Mouse (Mus musculus) bone marrow, adult 2 months (tissue): Measurements from ENCODE around the gene Nav2. TPM values are rescaled to one million over a fixed set of nuclear protein-coding genes. Genes with fewer than 3 reads are reported as not detected.

Source experiments
- H3K27ac ChIP-seq: fragments of 200-500 bp; 2 replicates; pipeline ENCODE4 v1.5.1; 2012; ENCODE audit warnings: low read depth, mild to moderate bottlenecking, control low read depth, inconsistent platforms, low read length; ENCODE audit not compliant: control insufficient read depth, poor library complexity, insufficient read depth
- H3K4me1 ChIP-seq: fragments of 200-500 bp; 2 replicates; pipeline ENCODE4 v1.6.1; 2011; ENCODE audit warnings: low read length; ENCODE audit not compliant: control insufficient read depth, insufficient read depth
- H3K4me3 ChIP-seq: fragments of 200-500 bp; replicated peaks from 2 replicates; pipeline ENCODE3; 2011; ENCODE audit warnings: mild to moderate bottlenecking, low read depth, low read length, control low read depth; ENCODE audit not compliant: control insufficient read depth
- CTCF ChIP-seq: fragments of 200-500 bp; IDR thresholded peaks from 2 replicates; pipeline ENCODE4 v1.5.1; 2011; ENCODE audit warnings: low read length, control low read depth; ENCODE audit not compliant: control insufficient read depth, insufficient read depth
- POLR2A ChIP-seq: fragments of 200-500 bp; IDR thresholded peaks from 2 replicates; pipeline ENCODE4 v1.6.1; 2011; ENCODE audit warnings: low read depth, mild to moderate bottlenecking, control low read depth, low read length, borderline replicate concordance; ENCODE audit not compliant: control insufficient read depth
- WGBS: fragments of 180-500 bp; shearing (Covaris S2); methylation state at CpG from one replicate; pipeline ENCODE4 v1.1.7; 2018; 5-methylcytosine and 5-hydroxymethylcytosine counted together
- polyA plus RNA-seq: library from polyadenylated mRNA; stranded (reverse); fragments of >200 nt; gene quantifications from 2 replicates; pipeline ENCODE4 v1.2.4, GENCODE M21; 2011; ENCODE audit warnings: low replicate concordance; ENCODE audit not compliant: missing spikeins, insufficient read depth, insufficient read length

The Nav2 gene
- polyA plus RNA-seq, 1 experiment = 8.5 TPM

GRCm38 (mm10) chr7:49070621-49071020 lies 162.1 kb downstream of the Nav2 start:
- Histone ChIP-seq H3K4me1 (peaks cover 9% of the 10 kb centered on the region), H3K27ac (peak overlapping the region; percentile 49; the same call in 1 of the 2 replicates), H3K4me3 (no peak overlapping the region)
- TF ChIP-seq CTCF (no peak), POLR2A (no peak)
- 63% methylated on average over 1 of the region's 1 CpGs for WGBS

- H3K4me1 ChIP-seq = peaks cover 6% of the 10 kb centered on the region
- WGBS = 83% methylated on average over 7 of the region's 7 CpGs
- H3K27ac ChIP-seq = no peak overlapping the region
- H3K4me3 ChIP-seq = no peak overlapping the region
- TF ChIP-seq CTCF (no peak), POLR2A (no peak)
Observed at GRCm38 (mm10) chr7:49071141-49071567, 162.6 kb downstream of the Nav2 start.

GRCm38 (mm10) chr7:49075333-49075934 lies 166.9 kb downstream of the Nav2 start:
- Histone ChIP-seq H3K4me1 (no peaks in the 10 kb centered on the region; the same call in 1 of the 2 replicates), H3K27ac (no peak overlapping the region), H3K4me3 (no peak overlapping the region)
- 76% methylated on average over 10 of the region's 10 CpGs for WGBS
- TF ChIP-seq CTCF = no peak
- no peak for TF ChIP-seq POLR2A

- H3K4me1 ChIP-seq = no peaks in the 10 kb centered on the region
- 60% methylated on average over 8 of the region's 8 CpGs for WGBS
Observed at GRCm38 (mm10) chr7:49076283-49076694, 167.8 kb downstream of the Nav2 start.

DNA sequence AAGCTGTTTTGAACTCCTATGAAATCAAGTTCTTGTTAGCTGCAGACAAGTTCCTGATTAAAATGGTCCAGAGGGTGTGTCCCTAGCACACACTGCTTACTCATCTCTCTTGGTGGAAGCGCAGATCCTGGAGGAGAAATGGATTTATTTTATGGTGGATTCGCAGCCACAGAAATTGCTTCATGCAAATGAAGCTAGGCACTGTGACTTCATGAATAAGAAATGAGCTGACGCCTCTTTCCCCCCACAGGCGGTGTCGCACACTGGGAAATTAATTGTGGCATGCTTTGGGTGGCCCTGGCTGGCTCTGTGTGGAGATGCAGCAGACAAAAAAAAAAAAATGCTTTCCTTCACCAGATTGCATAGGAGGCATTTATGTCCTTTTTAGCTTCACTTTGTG lies 170.4 kb downstream of the Nav2 start:
- TF ChIP-seq POLR2A (no peak), CTCF (no peak)
- WGBS = 78% methylated on average over 5 of the region's 5 CpGs
- Histone ChIP-seq H3K4me1 (no peaks in the 10 kb centered on the region), H3K27ac (no peak overlapping the region), H3K4me3 (no peak overlapping the region)

More at GRCm38 (mm10) chr7:49076283-49076694, 167.8 kb downstream of the Nav2 start:
- TF ChIP-seq POLR2A = no peak
- no peak for TF ChIP-seq CTCF
- Histone ChIP-seq H3K27ac (no peak overlapping the region), H3K4me3 (no peak overlapping the region)

GRCm38 (mm10) chr7:49082585-49083165 lies 174.2 kb downstream of the Nav2 start:
- H3K4me1 ChIP-seq = no peaks in the 10 kb centered on the region
- no peak overlapping the region for H3K27ac ChIP-seq
- no peak overlapping the region for H3K4me3 ChIP-seq
- TF ChIP-seq CTCF = no peak
- TF ChIP-seq POLR2A = no peak
- 66% methylated on average over 4 of the region's 4 CpGs for WGBS

GRCm38 (mm10) chr7:49084768-49085167 lies 176.3 kb downstream of the Nav2 start:
- TF ChIP-seq POLR2A = no peak
- TF ChIP-seq CTCF = no peak
- Histone ChIP-seq H3K4me3 (no peak overlapping the region), H3K27ac (no peak overlapping the region), H3K4me1 (no peaks in the 10 kb centered on the region)
- 69% methylated on average over 8 of the region's 8 CpGs for whole genome bisulfite sequencing

DNA sequence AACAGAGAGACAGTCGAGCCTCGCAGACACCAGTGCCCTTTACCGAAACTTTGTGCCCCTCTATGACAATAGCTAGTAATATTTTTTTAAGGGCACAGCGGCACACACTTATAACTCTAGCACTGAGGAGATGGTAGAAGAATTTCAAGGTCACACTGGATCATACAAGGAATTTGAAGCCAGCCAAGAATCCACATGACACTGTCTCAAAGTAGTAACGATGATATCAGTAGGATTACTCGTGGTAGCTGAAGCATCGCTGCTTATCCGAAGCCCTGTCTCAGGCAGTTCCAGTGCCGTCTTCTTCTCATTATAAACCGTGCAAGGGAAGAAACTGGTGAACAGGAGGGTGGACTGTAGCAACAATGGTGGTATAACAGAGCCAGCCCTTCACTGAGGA lies 177.2 kb downstream of the Nav2 start:
- WGBS = 83% methylated on average over 10 of the region's 10 CpGs
- Histone ChIP-seq H3K4me3 (no peak overlapping the region), H3K4me1 (no peaks in the 10 kb centered on the region), H3K27ac (no peak overlapping the region)
- TF ChIP-seq CTCF (no peak), POLR2A (no peak)

- H3K4me3 ChIP-seq = no peak overlapping the region
- no peak overlapping the region for H3K27ac ChIP-seq
- TF ChIP-seq POLR2A (no peak), CTCF (no peak)
- 79% methylated on average over 5 of the region's 5 CpGs for WGBS
- H3K4me1 ChIP-seq = no peaks in the 10 kb centered on the region
Observed at GRCm38 (mm10) chr7:49087154-49087553, 178.6 kb downstream of the Nav2 start.
